Mouse (Mus musculus) hindbrain, embryonic 14.5 days (tissue): Measurements from ENCODE around the gene Mcoln2. TPM values are rescaled to one million over a fixed set of nuclear protein-coding genes. Genes with fewer than 3 reads are reported as not detected.

Source experiments
- ATAC-seq: fragments of 200-750 bp; cut with Nextera tagmentation; 2 replicates; pipeline ENCODE4 v1.8.0; 2017; ENCODE audit warnings: moderate number of reproducible peaks, mild to moderate bottlenecking, moderate TSS enrichment, moderate library complexity; ENCODE audit not compliant: low FRiP score
- DNase-seq: peaks from one replicate; pipeline ENCODE4 v3.0.0-alpha.2; 2015; ENCODE audit warnings: low spot score
- H3K27ac ChIP-seq: fragments of 300-500 bp; sonication (generic); 2 replicates; pipeline ENCODE4 v1.5.1; 2014; ENCODE audit warnings: mild to moderate bottlenecking, moderate library complexity
- H3K27me3 ChIP-seq: fragments of 300-500 bp; sonication (generic); 2 replicates; pipeline ENCODE4 v1.6.1; 2014; ENCODE audit warnings: mild to moderate bottlenecking, low read length, mixed read lengths; ENCODE audit not compliant: control insufficient read depth, insufficient read depth
- H3K36me3 ChIP-seq: fragments of 300-500 bp; sonication (generic); replicated peaks from 2 replicates; pipeline ENCODE4 v1.6.1; 2014; ENCODE audit not compliant: control insufficient read depth, insufficient read depth
- H3K4me1 ChIP-seq: fragments of 300-500 bp; sonication (generic); replicated peaks from 2 replicates; pipeline ENCODE4 v1.6.1; 2014; ENCODE audit warnings: antibody characterized with exemption, low read length, mixed read lengths; ENCODE audit not compliant: control insufficient read depth, insufficient read depth
- H3K4me2 ChIP-seq: fragments of 300-500 bp; sonication (generic); replicated peaks from 2 replicates; pipeline ENCODE4 v1.6.1; 2014; ENCODE audit warnings: mild to moderate bottlenecking, moderate library complexity
- H3K4me3 ChIP-seq: fragments of 300-500 bp; sonication (generic); replicated peaks from 2 replicates; pipeline ENCODE4 v1.5.1; 2014; ENCODE audit warnings: mild to moderate bottlenecking, low read length
- H3K9ac ChIP-seq: fragments of 300-500 bp; sonication (generic); 2 replicates; pipeline ENCODE4 v1.6.1; 2014
- H3K9me3 ChIP-seq: fragments of 300-500 bp; sonication (generic); 2 replicates; pipeline ENCODE4 v1.6.1; 2016; ENCODE audit warnings: low read length; ENCODE audit not compliant: control insufficient read depth
- WGBS: fragments of 180-500 bp; shearing (Covaris S2); extraction: QIAGEN DNeasy Blood & Tissue Kit; methylation state at CpG from one replicate; pipeline ENCODE4 v1.1.7; 2014; 5-methylcytosine and 5-hydroxymethylcytosine counted together
- polyA plus RNA-seq: library from polyadenylated mRNA; unstranded; fragments of >200 nt; fragmentation: Nextera tagmentation; extraction: Ambion mirVana; gene quantifications from 2 replicates; pipeline ENCODE4 v1.2.1, GENCODE M21; 2014

Mcoln2 gene
- polyA plus RNA-seq, 1 experiment from 2014 or later = 0.11 TPM

- ATAC-seq (no peak), DNase-seq (no peak)
- 67% methylated on average over 3 of the region's 3 CpGs for WGBS
- H3K4me3 ChIP-seq = no peak overlapping the region
- H3K36me3 ChIP-seq = no peaks in the 10 kb centered on the region
- H3K9ac ChIP-seq = no peak overlapping the region
- H3K4me1 ChIP-seq = no peaks in the 10 kb centered on the region
- no peak overlapping the region for H3K4me2 ChIP-seq
- no peak overlapping the region for H3K27ac ChIP-seq
- peaks cover 13% of the 10 kb centered on the region for H3K27me3 ChIP-seq
- no peaks in the 10 kb centered on the region for H3K9me3 ChIP-seq
Observed at GRCm38 (mm10) chr3:146227427-146227826, 77.8 kb downstream of the Mcoln2 start.

- Histone ChIP-seq H3K9me3 (no peaks in the 10 kb centered on the region), H3K4me2 (no peak overlapping the region), H3K27ac (no peak overlapping the region), H3K4me1 (no peaks in the 10 kb centered on the region), H3K9ac (no peak overlapping the region), H3K36me3 (no peaks in the 10 kb centered on the region), H3K4me3 (no peak overlapping the region), H3K27me3 (peaks cover under 1% of the 10 kb centered on the region; the same call in 1 of the 2 replicates)
- 48% methylated on average over 13 of the region's 13 CpGs for WGBS
- no peak for ATAC-seq
- no peak for DNase-seq
Observed at GRCm38 (mm10) chr3:146228559-146229310, 79.1 kb downstream of the Mcoln2 start.

GRCm38 (mm10) chr3:146232708-146233107 lies 83.1 kb downstream of the Mcoln2 start:
- H3K27ac ChIP-seq = no peak overlapping the region
- WGBS = 85% methylated on average over 7 of the region's 7 CpGs
- H3K9ac ChIP-seq = no peak overlapping the region
- no peak for ATAC-seq
- H3K4me2 ChIP-seq = no peak overlapping the region
- no peaks in the 10 kb centered on the region for H3K27me3 ChIP-seq
- no peak for DNase-seq
- no peaks in the 10 kb centered on the region for H3K4me1 ChIP-seq
- H3K36me3 ChIP-seq = no peaks in the 10 kb centered on the region
- H3K4me3 ChIP-seq = no peak overlapping the region
- no peaks in the 10 kb centered on the region for H3K9me3 ChIP-seq

- Histone ChIP-seq H3K27me3 (no peaks in the 10 kb centered on the region), H3K9me3 (no peaks in the 10 kb centered on the region), H3K4me1 (no peaks in the 10 kb centered on the region), H3K27ac (no peak overlapping the region), H3K4me3 (no peak overlapping the region), H3K36me3 (no peaks in the 10 kb centered on the region), H3K4me2 (no peak overlapping the region), H3K9ac (no peak overlapping the region)
- ATAC-seq (no peak), DNase-seq (no peak)
- 70% methylated on average over 4 of the region's 4 CpGs for WGBS
Observed at GRCm38 (mm10) chr3:146233741-146234140, 84.1 kb downstream of the Mcoln2 start.

- no peak overlapping the region for H3K9ac ChIP-seq
- WGBS = 76% methylated on average over 10 of the region's 10 CpGs
- no peak overlapping the region for H3K27ac ChIP-seq
- H3K27me3 ChIP-seq = no peaks in the 10 kb centered on the region
- ATAC-seq = no peak
- H3K4me1 ChIP-seq = no peaks in the 10 kb centered on the region
- H3K9me3 ChIP-seq = no peaks in the 10 kb centered on the region
- H3K4me2 ChIP-seq = no peak overlapping the region
- no peak for DNase-seq
- no peak overlapping the region for H3K4me3 ChIP-seq
- H3K36me3 ChIP-seq = no peaks in the 10 kb centered on the region
Observed at GRCm38 (mm10) chr3:146234530-146234929, 84.9 kb downstream of the Mcoln2 start.

- H3K9ac ChIP-seq = no peak overlapping the region
- DNase-seq (no peak), ATAC-seq (0 out of 2 replicates have a peak, but pooled peaks have one; percentile 55)
- H3K4me1 ChIP-seq = no peaks in the 10 kb centered on the region
- 49% methylated on average over 8 of the region's 8 CpGs for WGBS
- H3K36me3 ChIP-seq = no peaks in the 10 kb centered on the region
- H3K27me3 ChIP-seq = no peaks in the 10 kb centered on the region
- H3K27ac ChIP-seq = no peak overlapping the region
- H3K9me3 ChIP-seq = no peaks in the 10 kb centered on the region
- H3K4me2 ChIP-seq = no peak overlapping the region
- no peak overlapping the region for H3K4me3 ChIP-seq
Observed at GRCm38 (mm10) chr3:146236280-146236679, 86.6 kb downstream of the Mcoln2 start.

- Histone ChIP-seq H3K27ac (no peak overlapping the region), H3K4me1 (no peaks in the 10 kb centered on the region), H3K36me3 (no peaks in the 10 kb centered on the region), H3K9me3 (no peaks in the 10 kb centered on the region), H3K4me3 (no peak overlapping the region), H3K4me2 (no peak overlapping the region), H3K27me3 (no peaks in the 10 kb centered on the region), H3K9ac (no peak overlapping the region)
- DNase-seq = no peak
- no peak for ATAC-seq
- WGBS = 75% methylated on average over 5 of the region's 5 CpGs
Observed at GRCm38 (mm10) chr3:146237676-146238075, 88.0 kb downstream of the Mcoln2 start.

GRCm38 (mm10) chr3:146244630-146245029 lies 95.0 kb downstream of the Mcoln2 start:
- 96% methylated on average over 1 of the region's 1 CpGs for WGBS
- Histone ChIP-seq H3K4me3 (no peak overlapping the region), H3K4me2 (no peak overlapping the region), H3K4me1 (no peaks in the 10 kb centered on the region), H3K9ac (no peak overlapping the region), H3K27me3 (no peaks in the 10 kb centered on the region), H3K27ac (no peak overlapping the region), H3K9me3 (no peaks in the 10 kb centered on the region), H3K36me3 (no peaks in the 10 kb centered on the region)
- ATAC-seq = no peak
- DNase-seq = no peak
